Mouse (Mus musculus) CH12F3 (cell line): ENCODE measurements around the gene Nedd4.
"Not testable (repeated sequence)": the region's sequence is repeated elsewhere in the genome, so short reads cannot be mapped to it uniquely, and the experiment has no call there.

Source experiments
- in situ Hi-C: fragments of 300-500 bp; cut with MboI; formaldehyde crosslinking; loops from 2 replicates; pipeline ENCODE4 v1.14.3; 2020; ENCODE audit warnings: low sequenced_read_pairs

Gene Nedd4

GRCm38 (mm10) chr9:72661895-72662661 is at the start of gene Nedd4:
Nedd4 (plus strand) TSS chr9:72662346.
- in situ Hi-C loops, result no loop called here

GRCm38 (mm10) chr9:72613884-72614283 is 48.3 kb upstream of the Nedd4 start:
- in situ Hi-C loops, result no loop called here

- in situ Hi-C loops, result no loop called here
Measured at GRCm38 (mm10) chr9:72614786-72615480, 47.2 kb upstream of the Nedd4 start.

- in situ Hi-C loops, result no loop called here
Measured at GRCm38 (mm10) chr9:72618037-72618436, 44.1 kb upstream of the Nedd4 start.

- in situ Hi-C loops, result no loop called here
Measured at GRCm38 (mm10) chr9:72623605-72624004, 38.5 kb upstream of the Nedd4 start.

- in situ Hi-C loops, result no loop called here
Measured at GRCm38 (mm10) chr9:72627598-72627997, 34.5 kb upstream of the Nedd4 start.

- in situ Hi-C loops, result no loop called here
Measured at GRCm38 (mm10) chr9:72628591-72628990, 33.6 kb upstream of the Nedd4 start.

- in situ Hi-C loops, result no loop called here
Measured at GRCm38 (mm10) chr9:72632198-72632597, 29.9 kb upstream of the Nedd4 start.

- in situ Hi-C loops, result no loop called here
Measured at GRCm38 (mm10) chr9:72635134-72635533, 27.0 kb upstream of the Nedd4 start.

- in situ Hi-C loops, result no loop called here
Measured at GRCm38 (mm10) chr9:72636547-72636946, 25.6 kb upstream of the Nedd4 start.

- in situ Hi-C loops, result no loop called here
Measured at GRCm38 (mm10) chr9:72637243-72637642, 24.9 kb upstream of the Nedd4 start.

- in situ Hi-C loops, result no loop called here
Measured at GRCm38 (mm10) chr9:72638951-72639842, 22.9 kb upstream of the Nedd4 start.

- in situ Hi-C loops, result no loop called here
Measured at GRCm38 (mm10) chr9:72639843-72640621, 22.1 kb upstream of the Nedd4 start.

- in situ Hi-C loops, result no loop called here
Measured at GRCm38 (mm10) chr9:72640642-72641041, 21.5 kb upstream of the Nedd4 start.

GRCm38 (mm10) chr9:72641093-72641680 is 21.0 kb upstream of the Nedd4 start:
- in situ Hi-C loops, result no loop called here

- in situ Hi-C loops, result not testable (repeated sequence)
Measured at GRCm38 (mm10) chr9:72642756-72643447, 19.2 kb upstream of the Nedd4 start.

- in situ Hi-C loops, result no loop called here
Measured at GRCm38 (mm10) chr9:72643651-72644417, 18.3 kb upstream of the Nedd4 start.

GRCm38 (mm10) chr9:72644418-72645110 is 17.6 kb upstream of the Nedd4 start:
- in situ Hi-C loops, result no loop called here
